Mouse (Mus musculus) layer of hippocampus, adult 8-10 months (tissue): ENCODE results near the gene Celsr1. TPM values are rescaled to one million over a fixed set of nuclear protein-coding genes. Genes with fewer than 3 reads are reported as not detected.

ENCODE experiments used
- DNase-seq, 2 experiments: peaks; one replicate each; pipeline ENCODE4 v3.0.0; 2022; ENCODE audit warnings: low spot score in 2 of 2
- total RNA-seq, 4 experiments: library from RNA; stranded (reverse); gene quantifications; 2 replicates each; pipeline ENCODE4 v1.2.4; 2022

Celsr1 gene
- total RNA-seq, 4 experiments from 2014 or later: 6.0 to 7.0 (median 6.6) TPM

- DNase-seq: no peak
Observed at GRCm38 (mm10) chr15:85996031-85996765, 37.4 kb downstream of the Celsr1 start.

- DNase-seq: no peak
Observed at GRCm38 (mm10) chr15:85994906-85995608, 38.5 kb downstream of the Celsr1 start.

GRCm38 (mm10) chr15:85993931-85994583, 39.5 kb downstream of the Celsr1 start:
- peak; percentile 55 to 73 for DNase-seq

- DNase-seq: no peak
Observed at GRCm38 (mm10) chr15:85993386-85993785, 40.2 kb downstream of the Celsr1 start.

- no peak for DNase-seq
Observed at GRCm38 (mm10) chr15:85992125-85992495, 41.5 kb downstream of the Celsr1 start.

GRCm38 (mm10) chr15:85991453-85992124, 42.0 kb downstream of the Celsr1 start:
- peak; percentile 34 to 59 for DNase-seq

GRCm38 (mm10) chr15:85990696-85991443, 42.7 kb downstream of the Celsr1 start:
- no peak for DNase-seq

GRCm38 (mm10) chr15:85987896-85988295, 45.7 kb downstream of the Celsr1 start:
- no peak for DNase-seq

- no peak for DNase-seq
Observed at GRCm38 (mm10) chr15:85986170-85986569, 47.4 kb downstream of the Celsr1 start.

- no peak for DNase-seq
Observed at GRCm38 (mm10) chr15:85985601-85986000, 48.0 kb downstream of the Celsr1 start.

GRCm38 (mm10) chr15:85983131-85983530, 50.4 kb downstream of the Celsr1 start:
- no peak for DNase-seq

GRCm38 (mm10) chr15:85982416-85982775, 51.2 kb downstream of the Celsr1 start:
- DNase-seq: no peak

GRCm38 (mm10) chr15:85981768-85982415, 51.7 kb downstream of the Celsr1 start:
- no peak for DNase-seq

- no peak for DNase-seq
Observed at GRCm38 (mm10) chr15:85977086-85977485, 56.5 kb downstream of the Celsr1 start.

- no peak for DNase-seq
Observed at GRCm38 (mm10) chr15:85975746-85976145, 57.8 kb downstream of the Celsr1 start.

GRCm38 (mm10) chr15:85971596-85971995, 62.0 kb downstream of the Celsr1 start:
- no peak for DNase-seq

GRCm38 (mm10) chr15:85970441-85970840, 63.1 kb downstream of the Celsr1 start:
- DNase-seq: no peak

GRCm38 (mm10) chr15:85969707-85970153, 63.8 kb downstream of the Celsr1 start:
- DNase-seq: no peak

- DNase-seq: no peak
Observed at GRCm38 (mm10) chr15:85969291-85969690, 64.3 kb downstream of the Celsr1 start.

GRCm38 (mm10) chr15:85966032-85966431, 67.5 kb downstream of the Celsr1 start:
- no peak for DNase-seq
